Mouse (Mus musculus) urinary bladder, postnatal 10 days (tissue): ENCODE measurements around the gene Zfp599.
"Not testable (repeated sequence)": the region's sequence is repeated elsewhere in the genome, so short reads cannot be mapped to it uniquely, and the experiment has no call there.

Source experiments
- DNase-seq: peaks from one replicate; pipeline ENCODE4 v3.0.0; 2022; ENCODE audit warnings: low spot score

The Zfp599 gene

DNA sequence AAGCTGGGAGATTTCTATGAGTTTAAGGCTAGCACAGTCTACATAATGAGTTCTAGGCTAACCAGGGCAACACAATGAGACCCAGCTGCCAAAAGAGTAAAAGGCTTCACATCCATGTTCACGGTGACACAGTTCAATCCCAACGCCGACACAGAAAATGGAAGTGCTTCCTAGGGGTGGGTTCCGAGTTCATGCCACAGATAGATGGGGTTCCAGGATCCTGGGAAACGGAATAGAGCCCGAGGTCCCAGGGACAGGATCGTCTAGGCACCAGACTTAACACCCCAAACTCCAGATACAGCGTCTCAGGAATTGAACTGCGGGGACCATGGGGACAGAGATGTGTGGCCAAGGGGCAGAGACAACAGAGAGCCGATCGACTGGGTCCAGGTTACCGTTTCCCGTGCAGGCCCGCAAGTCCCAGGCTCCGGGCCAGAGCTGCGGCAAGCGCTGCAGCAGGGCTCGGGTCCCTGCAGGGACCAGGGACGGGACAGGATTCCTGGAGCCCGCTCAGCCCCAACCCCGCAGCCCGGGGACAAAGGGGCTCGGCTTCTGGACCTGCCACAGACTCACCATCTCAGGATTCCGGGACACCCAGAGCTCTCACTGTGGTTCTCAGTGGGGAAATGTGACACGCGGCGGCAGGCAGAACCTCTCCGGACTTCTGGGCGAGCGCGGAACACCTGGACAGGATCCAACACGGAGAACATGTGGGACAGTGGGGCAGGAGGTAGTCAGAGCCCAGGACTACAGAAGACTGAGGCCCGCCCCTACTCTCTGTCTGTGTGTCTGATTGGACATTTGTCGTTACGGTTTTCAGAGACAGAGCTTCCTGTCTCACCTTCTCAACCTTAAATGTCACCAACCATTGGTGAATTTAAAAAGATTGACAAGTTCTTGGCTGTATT lies at the start of gene Zfp599:
TSS of gene Zfp599 (minus strand) at position 712 of the 908 bp plus-strand sequence.
- DNase-seq, result no peak

GRCm38 (mm10) chr9:22307920-22308262 lies 48.2 kb upstream of the Zfp599 start:
- DNase-seq, result not testable (repeated sequence)

GRCm38 (mm10) chr9:22307156-22307919 lies 47.6 kb upstream of the Zfp599 start, which contains the start of gene Zfp810:
Zfp810 (minus strand) TSS chr9:22307648.
- DNase-seq, result peak; percentile 65

DNA sequence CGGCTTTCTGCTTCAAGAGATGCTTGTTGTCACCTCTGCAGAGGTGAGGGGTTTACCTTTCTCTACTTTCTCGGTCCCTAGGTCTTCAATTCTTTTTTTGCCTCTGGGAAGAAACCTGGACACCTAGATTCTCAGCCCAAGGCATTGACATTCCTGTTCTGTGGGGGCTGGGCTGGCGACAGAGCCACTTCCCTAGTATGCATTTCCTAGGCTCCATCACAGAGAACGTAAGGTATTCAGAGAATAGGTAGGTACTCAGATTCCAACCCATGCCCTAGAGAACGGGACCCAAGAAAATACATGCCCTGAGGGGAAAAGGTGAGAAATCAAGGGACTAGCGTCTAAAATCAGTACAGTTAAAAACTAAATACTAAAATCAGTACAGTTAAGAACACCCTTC lies 47.0 kb upstream of the Zfp599 start:
- DNase-seq, result no peak

- no peak for DNase-seq
Observed at GRCm38 (mm10) chr9:22302199-22302598, 42.5 kb upstream of the Zfp599 start.

DNA sequence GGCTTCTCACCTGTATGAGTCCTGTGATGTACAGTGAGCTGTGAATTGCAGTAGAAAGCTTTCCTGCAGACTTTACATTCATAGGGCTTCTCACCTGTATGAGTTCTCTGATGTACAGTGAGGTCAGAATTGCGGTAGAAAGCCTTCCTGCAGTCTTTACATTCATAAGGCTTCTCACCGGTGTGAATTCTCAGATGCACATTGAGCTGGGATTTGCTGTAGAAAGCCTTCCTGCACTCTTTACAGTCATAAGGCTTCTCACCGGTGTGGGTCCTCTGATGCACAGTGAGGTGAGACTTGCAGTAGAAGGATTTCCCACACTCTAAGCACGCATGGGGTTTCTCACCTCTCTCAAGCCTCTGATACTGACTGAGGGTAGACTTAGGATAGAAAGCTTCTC lies 19.0 kb upstream of the Zfp599 start:
- no peak for DNase-seq

DNA sequence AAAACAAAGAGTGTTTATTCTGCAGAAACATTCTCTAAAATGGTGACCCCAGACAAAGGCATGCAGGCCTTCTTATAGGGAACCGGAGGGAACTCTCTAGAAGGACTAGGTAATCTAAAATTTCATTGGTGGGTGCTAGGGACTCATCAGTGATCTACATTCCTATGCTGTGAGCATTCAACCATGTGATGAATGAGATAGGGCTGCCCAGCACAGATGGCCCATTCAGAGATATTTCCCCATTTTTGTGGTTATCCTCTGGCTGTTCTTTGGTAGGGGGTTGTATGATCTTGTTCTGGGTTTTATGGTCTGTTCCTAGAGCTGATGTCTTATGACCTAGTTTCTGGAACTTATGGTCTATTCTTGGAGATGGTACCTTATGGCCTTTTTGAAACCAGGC lies 9.2 kb upstream of the Zfp599 start:
- no peak for DNase-seq

DNA sequence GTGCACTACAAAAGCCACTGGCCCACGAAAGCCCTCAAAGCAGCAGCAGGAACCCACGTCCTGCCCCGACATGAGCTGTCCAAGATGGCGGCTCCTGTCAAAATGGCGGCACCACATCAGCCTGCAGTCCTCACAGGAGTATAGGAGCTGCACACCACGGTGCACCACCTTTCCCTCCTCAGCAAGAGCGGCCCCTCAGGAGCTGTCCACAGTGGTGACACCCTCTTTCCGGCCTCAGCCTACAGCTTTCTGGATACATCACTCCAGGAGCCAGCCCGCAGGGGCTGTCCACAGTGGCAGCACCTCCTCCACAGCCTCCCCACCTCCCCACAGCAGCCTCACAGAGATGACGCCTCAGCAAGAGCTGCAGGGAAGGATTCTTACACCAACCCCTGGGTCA lies 2.9 kb upstream of the Zfp599 start:
- no peak for DNase-seq

DNA sequence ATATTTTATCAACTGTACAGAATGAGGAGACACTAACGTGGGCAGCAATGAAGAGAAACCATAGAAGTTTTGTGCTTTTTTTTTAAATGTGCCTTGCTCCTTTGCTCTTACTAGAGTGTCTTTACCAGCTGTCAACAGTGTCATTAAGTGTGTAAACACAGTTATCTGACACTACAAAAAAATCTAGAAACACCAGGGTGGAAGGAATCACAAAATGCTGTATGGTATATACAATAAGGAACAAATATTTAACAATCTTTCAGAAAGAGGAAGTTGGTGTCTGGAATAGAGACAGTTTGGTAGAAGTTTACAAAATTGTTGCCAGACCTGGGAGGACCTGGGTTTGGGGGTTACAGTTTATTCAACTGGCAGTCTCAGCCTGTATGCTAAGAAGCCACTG lies 1.9 kb upstream of the Zfp599 start:
- no peak for DNase-seq

DNA sequence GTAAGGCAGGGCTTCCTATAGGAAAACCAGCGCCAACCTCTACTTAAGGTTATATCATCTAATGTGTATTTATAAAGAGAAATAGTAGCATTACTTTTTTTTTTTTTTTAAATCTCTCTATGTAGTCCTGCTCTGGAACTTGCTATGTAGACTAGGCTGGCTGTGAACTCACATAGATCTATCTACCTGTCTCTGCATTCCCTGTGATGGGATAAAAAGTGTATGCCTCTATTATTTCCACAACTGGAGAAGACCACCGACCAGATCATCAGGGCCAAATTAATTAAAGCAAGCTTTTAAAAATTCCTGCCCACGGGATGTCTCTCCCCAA lies 362 bp upstream of the Zfp599 start:
- no peak for DNase-seq

DNA sequence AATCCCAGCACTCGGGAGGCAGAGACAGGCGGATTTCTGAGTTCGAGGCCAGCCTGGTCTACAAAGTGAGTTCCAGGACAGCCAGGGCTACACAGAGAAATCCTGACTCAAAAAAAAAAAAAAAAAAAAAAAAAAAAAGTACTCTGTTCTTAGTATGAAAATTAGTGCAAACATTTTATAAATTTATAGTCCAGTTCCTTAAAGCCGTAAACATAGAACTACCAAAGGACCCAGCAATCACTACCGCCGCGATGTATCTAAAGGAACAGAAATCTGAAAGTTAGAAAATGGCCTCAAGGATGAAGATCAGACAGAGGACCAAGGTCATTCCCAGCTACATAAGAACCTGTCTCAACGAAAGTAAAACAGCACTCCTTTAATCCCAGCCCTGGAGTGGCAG lies 911 bp downstream of the Zfp599 start:
- no peak for DNase-seq

DNA sequence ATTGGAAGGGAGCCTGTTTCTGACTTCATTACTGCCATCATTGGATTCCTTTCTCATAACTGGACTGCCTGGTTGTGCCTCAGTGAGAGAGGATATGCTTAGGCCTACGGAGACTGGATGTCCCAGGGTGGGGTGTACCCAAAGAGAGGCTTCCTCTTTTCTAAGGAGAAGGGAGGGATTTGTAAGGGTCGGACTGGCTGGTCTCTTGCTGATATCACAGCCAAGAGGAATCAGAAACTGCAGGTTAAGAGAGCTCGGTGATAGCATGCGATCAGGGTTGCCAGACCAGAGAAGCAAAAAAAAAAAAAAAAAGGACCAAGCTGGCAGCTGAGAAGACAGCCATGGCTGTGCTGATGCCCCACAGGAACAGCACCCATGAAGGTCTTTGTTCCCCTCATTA lies 3.1 kb downstream of the Zfp599 start:
- no peak for DNase-seq

GRCm38 (mm10) chr9:22244242-22244641 lies 15.5 kb downstream of the Zfp599 start:
- DNase-seq, result no peak

DNA sequence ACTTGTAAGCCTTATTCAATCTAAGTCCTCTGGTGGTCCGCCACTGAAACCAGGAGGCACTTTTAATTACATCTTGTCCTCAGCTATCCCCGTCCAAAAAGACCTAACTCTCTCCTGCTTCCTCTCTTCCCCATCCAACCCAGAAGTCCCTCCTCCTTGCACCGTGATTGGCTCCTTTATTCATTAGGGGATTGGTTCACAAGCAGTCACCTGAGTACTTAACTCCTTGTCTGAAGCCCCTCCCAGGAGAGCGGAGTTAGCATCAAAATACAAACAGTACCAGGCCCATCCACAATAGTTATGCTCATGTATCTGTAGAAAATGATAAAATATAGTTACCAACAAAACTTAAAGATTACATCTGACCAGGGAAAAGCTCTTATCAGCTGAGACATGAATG lies 19.7 kb downstream of the Zfp599 start:
- no peak for DNase-seq

- no peak for DNase-seq
Observed at GRCm38 (mm10) chr9:22230556-22230955, 29.1 kb downstream of the Zfp599 start.

- DNase-seq, result no peak
Observed at GRCm38 (mm10) chr9:22230061-22230460, 29.6 kb downstream of the Zfp599 start.

DNA sequence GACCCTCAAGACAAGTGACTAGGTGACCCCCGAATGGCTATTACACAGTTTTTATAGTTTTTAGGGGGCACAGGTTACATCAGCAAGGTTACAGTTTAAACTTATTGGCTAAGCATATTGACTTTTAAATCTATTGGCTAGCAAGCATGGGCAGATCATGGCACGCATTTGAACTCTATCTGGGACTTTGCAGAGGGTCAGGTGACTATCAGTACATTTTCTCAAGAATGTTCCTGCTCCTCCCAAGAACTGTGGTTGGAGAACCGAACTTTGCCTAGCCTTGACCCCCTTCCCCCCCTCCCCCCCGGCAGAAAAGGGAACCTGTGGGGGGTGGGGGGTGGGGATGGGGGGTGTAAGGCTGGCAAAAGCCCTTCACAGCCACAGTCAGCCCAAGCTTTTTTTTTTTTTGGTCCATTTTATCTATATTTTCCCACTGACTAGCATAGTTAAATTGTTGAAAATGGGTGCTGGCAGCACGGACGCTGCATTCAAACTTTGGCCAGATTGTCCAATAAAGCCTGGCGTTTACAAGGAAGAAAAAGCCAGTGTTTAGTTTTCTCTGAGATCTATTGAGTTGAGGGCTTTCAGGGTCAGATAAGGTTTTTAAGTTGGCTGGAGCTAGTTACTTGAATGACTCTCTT lies 30.2 kb downstream of the Zfp599 start:
- no peak for DNase-seq

DNA sequence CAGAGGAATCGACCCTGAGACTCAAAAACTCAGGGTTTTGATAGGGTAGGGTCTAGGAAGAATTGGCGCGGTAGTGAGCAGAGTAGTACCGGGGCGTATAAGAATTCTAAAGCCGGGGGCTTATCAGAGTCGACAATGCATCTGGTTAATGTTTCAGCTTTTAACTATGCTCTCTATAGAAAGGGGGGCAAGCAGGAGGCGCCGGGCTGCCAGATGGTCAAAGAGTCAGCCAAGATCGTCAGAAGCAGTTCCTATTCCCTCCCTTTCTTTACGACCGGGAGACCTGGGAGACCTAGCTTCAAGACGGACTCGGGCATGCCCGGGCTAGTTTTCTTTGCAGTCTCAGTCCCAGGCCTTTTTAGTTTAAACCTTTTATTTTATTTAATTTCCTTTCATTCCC lies 32.8 kb downstream of the Zfp599 start:
- DNase-seq, result peak; percentile 33

DNA sequence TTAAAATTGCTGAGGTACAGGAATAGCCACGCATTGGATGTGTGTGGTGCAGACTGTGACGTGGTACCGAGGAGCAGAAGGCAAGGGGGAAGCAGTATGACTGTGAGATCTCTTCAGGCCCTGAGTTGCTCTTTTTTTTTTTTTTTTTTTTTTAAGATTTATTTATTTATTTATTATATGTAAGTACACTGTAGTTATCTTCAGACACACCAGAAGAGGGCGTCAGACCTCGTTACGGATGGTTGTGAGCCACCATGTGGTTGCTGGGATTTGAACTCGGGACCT lies 33.4 kb downstream of the Zfp599 start:
- not testable (repeated sequence) for DNase-seq

GRCm38 (mm10) chr9:22225581-22226388 lies 33.9 kb downstream of the Zfp599 start, which contains the start of gene Zfp809:
Zfp809 (plus strand) TSS chr9:22225714.
- DNase-seq, result peak; percentile 100

- DNase-seq, result no peak
Observed at GRCm38 (mm10) chr9:22224536-22225503, 34.9 kb downstream of the Zfp599 start.
